Mouse (Mus musculus) ES-E14 (cell line): ENCODE data around the gene Cop1.

Experiments used
- CHD2 ChIP-seq: IDR thresholded peaks from 2 replicates; pipeline ENCODE4 v1.6.1; 2014; ENCODE audit warnings: mild to moderate bottlenecking, low read depth, low read length, inconsistent platforms
- HCFC1 ChIP-seq: IDR thresholded peaks from 2 replicates; pipeline ENCODE4 v1.6.1; 2012; ENCODE audit warnings: low read length, inconsistent platforms, borderline replicate concordance; ENCODE audit not compliant: insufficient read depth
- MAFK ChIP-seq: IDR thresholded peaks from 2 replicates; pipeline ENCODE4 v1.6.1; 2014; ENCODE audit warnings: mild to moderate bottlenecking, low read depth, low read length, inconsistent platforms; ENCODE audit not compliant: insufficient read depth
- ZC3H11A ChIP-seq: IDR thresholded peaks from 2 replicates; pipeline ENCODE4 v1.6.1; 2012; ENCODE audit warnings: low read depth, mild to moderate bottlenecking, inconsistent platforms, low read length, borderline replicate concordance
- ZNF384 ChIP-seq: IDR thresholded peaks from 2 replicates; pipeline ENCODE4 v1.6.1; 2012; ENCODE audit warnings: low read depth, low read length, inconsistent platforms

GRCm38 (mm10) chr1:159290219-159290618 lies 58.1 kb downstream of the Cop1 start:
- no peak for TF ChIP-seq MAFK
- no peak for TF ChIP-seq ZC3H11A
- TF ChIP-seq ZNF384: no peak
- TF ChIP-seq HCFC1: no peak
- TF ChIP-seq CHD2: no peak
